Mouse (Mus musculus): Measurements from ENCODE around the gene Rnpepl1. TPM values are rescaled to one million over a fixed set of nuclear protein-coding genes. Genes with fewer than 3 reads are reported as not detected.
A peak's percentile ranks its signal among the peaks of the same experiment; 100 is the strongest.

Rnpepl1 gene
- total and polyA plus RNA-seq, 2 experiments from 2014 or later, result 31.3 to 58.2 TPM

- TF ChIP-seq CTCF (IDR thresholded peaks at IDR 0.05; ENCODE audit: low read depth), result no peak
- Histone ChIP-seq H3K4me3 (ENCODE audit: low read length) (no peak overlapping the region), H3K27me3 (ENCODE audit: insufficient read depth, low read length) (no peaks in the 10 kb centered on the region), H3K36me3 (ENCODE audit: insufficient read depth, low read length) (no peaks in the 10 kb centered on the region), H3K9me3 (ENCODE audit: low read length) (no peaks in the 10 kb centered on the region), H3K9ac (replicated peaks; ENCODE audit: low read length) (no peak overlapping the region), H3K4me2 (ENCODE audit: low read depth, low read length) (no peak overlapping the region), H3K27ac (no peak overlapping the region), H3K4me1 (ENCODE audit: insufficient read depth, low read length) (peaks cover 21% of the 10 kb centered on the region; the same call in 1 of the 2 replicates)
- 97% methylated on average over 2 of the region's 2 CpGs for WGBS
- ATAC-seq, result no peak
- no peak for DNase-seq (ENCODE audit: low spot score)
Measured at GRCm38 (mm10) chr1:92905703-92906310, 4.8 kb upstream of the Rnpepl1 start.

- Histone ChIP-seq H3K4me2 (ENCODE audit: low read depth, low read length) (peak within 1 kb of the TSS; percentile 72), H3K9ac (replicated peaks; ENCODE audit: low read length) (peak within 1 kb of the TSS; percentile 64), H3K27ac (peak within 1 kb of the TSS; percentile 92), H3K4me3 (ENCODE audit: low read length) (peak within 1 kb of the TSS; percentile 56), H3K9me3 (ENCODE audit: low read length) (no peaks in the 10 kb centered on the region), H3K27me3 (ENCODE audit: insufficient read depth, low read length) (no peaks in the 10 kb centered on the region), H3K4me1 (ENCODE audit: insufficient read depth, low read length) (peaks cover 26% of the 10 kb centered on the region), H3K36me3 (ENCODE audit: insufficient read depth, low read length) (no peaks in the 10 kb centered on the region)
- ATAC-seq, result peak; percentile 84
- TF ChIP-seq CTCF (IDR thresholded peaks at IDR 0.05; ENCODE audit: low read depth), result peak; percentile 68
- 0% methylated on average over 81 of the region's 81 CpGs for WGBS
- peak; percentile 92 for DNase-seq (ENCODE audit: low spot score)
Measured at GRCm38 (mm10) chr1:92906779-92907631, 3.6 kb upstream of the Rnpepl1 start, which contains the start of gene Dusp28. Gene Dusp28, plus strand, starts transcription at chr1:92906981.

- no peak for ATAC-seq
- TF ChIP-seq CTCF (IDR thresholded peaks at IDR 0.05; ENCODE audit: low read depth), result no peak
- no peaks in the 10 kb centered on the region for H3K27me3 ChIP-seq (ENCODE audit: insufficient read depth, low read length)
- H3K4me1 ChIP-seq (ENCODE audit: insufficient read depth, low read length), result peaks cover 33% of the 10 kb centered on the region
- peak overlapping the region; percentile 56 for H3K4me3 ChIP-seq (ENCODE audit: low read length)
- H3K4me2 ChIP-seq (ENCODE audit: low read depth, low read length), result peak overlapping the region; percentile 72
- WGBS, result 42% methylated on average over 20 of the region's 20 CpGs
- DNase-seq (ENCODE audit: low spot score), result no peak
- H3K36me3 ChIP-seq (ENCODE audit: insufficient read depth, low read length), result no peaks in the 10 kb centered on the region
- H3K27ac ChIP-seq, result peak overlapping the region; percentile 92
- H3K9ac ChIP-seq (replicated peaks; ENCODE audit: low read length), result peak overlapping the region; percentile 64
- H3K9me3 ChIP-seq (ENCODE audit: low read length), result no peaks in the 10 kb centered on the region
Measured at GRCm38 (mm10) chr1:92907632-92908360, 2.8 kb upstream of the Rnpepl1 start.

GRCm38 (mm10) chr1:92908664-92909063 is 1.9 kb upstream of the Rnpepl1 start:
- H3K9me3 ChIP-seq (ENCODE audit: low read length), result no peaks in the 10 kb centered on the region
- DNase-seq (ENCODE audit: low spot score), result no peak
- TF ChIP-seq CTCF (IDR thresholded peaks at IDR 0.05; ENCODE audit: low read depth), result no peak
- 92% methylated on average over 3 of the region's 3 CpGs for WGBS
- no peaks in the 10 kb centered on the region for H3K27me3 ChIP-seq (ENCODE audit: insufficient read depth, low read length)
- H3K27ac ChIP-seq, result no peak overlapping the region
- H3K4me1 ChIP-seq (ENCODE audit: insufficient read depth, low read length), result peaks cover 35% of the 10 kb centered on the region
- no peaks in the 10 kb centered on the region for H3K36me3 ChIP-seq (ENCODE audit: insufficient read depth, low read length)
- H3K9ac ChIP-seq (replicated peaks; ENCODE audit: low read length), result no peak overlapping the region
- no peak overlapping the region for H3K4me2 ChIP-seq (ENCODE audit: low read depth, low read length)
- no peak for ATAC-seq
- no peak overlapping the region for H3K4me3 ChIP-seq (ENCODE audit: low read length)

GRCm38 (mm10) chr1:92909068-92909467 is 1.5 kb upstream of the Rnpepl1 start:
- no peaks in the 10 kb centered on the region for H3K27me3 ChIP-seq (ENCODE audit: insufficient read depth, low read length)
- H3K4me2 ChIP-seq (ENCODE audit: low read depth, low read length), result no peak overlapping the region
- no peaks in the 10 kb centered on the region for H3K9me3 ChIP-seq (ENCODE audit: low read length)
- TF ChIP-seq CTCF (IDR thresholded peaks at IDR 0.05; ENCODE audit: low read depth), result peak; percentile 54
- no peak for ATAC-seq
- peaks cover 35% of the 10 kb centered on the region for H3K4me1 ChIP-seq (ENCODE audit: insufficient read depth, low read length)
- no peak overlapping the region for H3K27ac ChIP-seq
- no peak overlapping the region for H3K9ac ChIP-seq (replicated peaks; ENCODE audit: low read length)
- WGBS, result 64% methylated on average over 4 of the region's 4 CpGs
- H3K36me3 ChIP-seq (ENCODE audit: insufficient read depth, low read length), result no peaks in the 10 kb centered on the region; the same call in 1 of the 2 replicates
- peak; percentile 66 for DNase-seq (ENCODE audit: low spot score)
- H3K4me3 ChIP-seq (ENCODE audit: low read length), result no peak overlapping the region

GRCm38 (mm10) chr1:92910925-92911720 is 540 bp downstream of the Rnpepl1 start:
- ATAC-seq (peak; percentile 34), DNase-seq (ENCODE audit: low spot score) (peak; percentile 82)
- Histone ChIP-seq H3K27ac (peak overlapping the region; percentile 96), H3K36me3 (ENCODE audit: insufficient read depth, low read length) (peaks cover 16% of the 10 kb centered on the region), H3K4me2 (ENCODE audit: low read depth, low read length) (peak overlapping the region; percentile 66), H3K9ac (replicated peaks; ENCODE audit: low read length) (peak overlapping the region; percentile 95), H3K4me1 (ENCODE audit: insufficient read depth, low read length) (peaks cover 35% of the 10 kb centered on the region), H3K27me3 (ENCODE audit: insufficient read depth, low read length) (no peaks in the 10 kb centered on the region), H3K9me3 (ENCODE audit: low read length) (no peaks in the 10 kb centered on the region), H3K4me3 (ENCODE audit: low read length) (peak overlapping the region; percentile 81)
- no peak; the same call in 1 of the 2 replicates for TF ChIP-seq CTCF (IDR thresholded peaks at IDR 0.05; ENCODE audit: low read depth)
- under 1% methylated on average over 64 of the region's 85 CpGs for WGBS
